Mouse (Mus musculus) bone marrow macrophage, adult 2 months (primary cell): ENCODE measurements around the gene Zfp870.

Source experiments
- CTCF ChIP-seq: IDR thresholded peaks from 2 replicates; pipeline ENCODE4 v1.5.1; 2012; ENCODE audit warnings: low read depth, mild to moderate bottlenecking, low read length, moderate library complexity
- POLR2A ChIP-seq: IDR thresholded peaks from 2 replicates; pipeline ENCODE4 v1.6.1; 2012; ENCODE audit warnings: mild to moderate bottlenecking, low read depth, low read length, borderline replicate concordance

DNA sequence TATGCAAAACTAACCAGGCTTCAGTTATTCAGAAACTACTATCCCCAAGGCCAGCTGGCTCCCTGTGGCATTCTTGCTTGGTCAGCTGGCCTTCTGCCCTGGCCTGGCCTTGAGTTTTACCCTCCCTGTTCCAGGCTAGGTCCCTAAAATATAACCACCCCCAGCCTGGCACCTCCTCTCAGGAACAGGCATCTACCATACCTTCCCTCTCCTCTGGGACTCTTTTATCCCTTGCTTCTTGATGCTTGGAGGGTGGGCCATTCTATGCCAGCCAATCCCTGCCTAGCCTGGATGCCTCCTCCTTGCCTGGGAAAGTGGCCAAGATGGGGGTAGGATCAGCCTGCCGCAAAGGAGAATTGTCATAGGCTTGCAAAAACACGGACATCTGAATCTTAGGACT is 25.7 kb upstream of the Zfp870 start, which contains the start of gene Cyp4f14:
- TF ChIP-seq POLR2A (no peak), CTCF (no peak)
